Mouse (Mus musculus) spleen, embryonic (tissue): ENCODE results near the gene Tmem245.
"Not testable (repeated sequence)": the region's sequence is repeated elsewhere in the genome, so short reads cannot be mapped to it uniquely, and the experiment has no call there.

ENCODE experiments used
- CTCF ChIA-PET: fragments of 350-600 bp; sonication (Branson Sonifier 250); formaldehyde crosslinking; loops from one replicate; lab custom pipeline; 2022; lab: Charles Lee

The Tmem245 gene

DNA sequence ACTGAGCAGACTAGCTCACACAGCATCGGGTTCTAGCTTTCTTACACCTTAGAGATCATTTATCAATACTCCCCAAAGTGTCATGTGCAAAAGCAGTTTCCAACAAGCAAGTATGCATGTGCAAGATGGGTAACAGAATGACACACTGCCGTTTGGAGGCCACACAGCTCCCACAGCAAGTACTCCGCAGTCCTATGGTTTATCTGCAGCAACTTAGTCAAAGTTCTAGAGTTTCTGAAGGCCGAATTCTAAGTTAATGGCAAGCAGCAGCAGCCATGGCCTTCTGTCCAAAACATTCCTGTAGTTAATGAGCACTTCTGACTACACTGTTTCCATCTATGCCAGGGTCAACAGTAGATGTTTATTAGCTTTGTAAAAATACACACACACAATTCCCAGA, 20.3 kb downstream of the Tmem245 start:
- CTCF ChIA-PET, result no interaction called here

DNA sequence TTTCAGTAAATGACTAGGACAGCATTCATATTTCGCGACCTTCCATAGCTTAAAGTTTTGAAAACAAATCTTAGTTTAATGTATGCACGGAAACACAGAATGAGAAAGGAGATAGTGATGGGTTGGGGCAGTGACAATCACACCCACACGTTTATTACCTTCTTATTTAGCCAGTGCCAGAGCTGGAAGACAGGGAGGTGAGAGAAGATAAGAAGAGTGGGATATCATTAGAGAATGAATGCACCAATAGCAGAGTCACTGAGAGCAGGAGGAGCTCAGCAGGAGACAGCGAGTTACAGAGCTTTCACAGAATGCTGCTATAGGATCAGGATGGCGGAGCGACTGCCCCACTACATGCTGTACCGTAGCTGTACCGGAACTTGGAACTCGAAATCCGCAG, 25.0 kb downstream of the Tmem245 start:
- CTCF ChIA-PET, result no interaction called here

DNA sequence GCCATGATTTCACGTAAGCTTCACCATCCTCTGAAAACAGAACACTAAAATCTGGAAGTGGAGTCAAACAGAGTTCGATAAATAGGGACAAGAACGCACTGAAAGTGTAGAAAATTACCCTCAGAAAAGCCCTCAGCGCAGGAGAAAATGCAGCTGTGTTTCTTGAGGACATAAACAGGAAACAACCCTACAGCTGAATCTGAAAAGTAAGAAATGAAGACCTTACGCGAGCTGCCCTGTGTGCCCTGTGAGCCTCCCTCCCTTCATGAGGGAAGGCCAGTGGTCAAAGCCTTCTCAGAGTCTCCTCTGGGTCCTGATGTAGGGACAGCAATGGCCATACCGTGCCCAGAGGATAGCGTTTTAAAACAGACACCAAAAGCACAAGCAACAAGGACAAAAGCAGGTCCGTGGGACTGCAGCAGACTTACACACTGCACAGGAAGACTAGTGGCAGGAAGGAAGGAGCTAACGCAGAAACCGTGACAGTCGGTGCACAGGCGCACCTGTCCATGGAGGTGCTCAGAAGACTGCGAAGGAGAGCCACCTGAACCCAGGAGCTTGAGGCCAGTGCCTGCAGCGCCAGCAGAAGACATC, 31.4 kb downstream of the Tmem245 start:
- CTCF ChIA-PET, result interaction anchor here (1.2 kb wide), 1 partner anchor 10 kb away, joined by 3 read pairs; no protein-coding TSS in a partner anchor

DNA sequence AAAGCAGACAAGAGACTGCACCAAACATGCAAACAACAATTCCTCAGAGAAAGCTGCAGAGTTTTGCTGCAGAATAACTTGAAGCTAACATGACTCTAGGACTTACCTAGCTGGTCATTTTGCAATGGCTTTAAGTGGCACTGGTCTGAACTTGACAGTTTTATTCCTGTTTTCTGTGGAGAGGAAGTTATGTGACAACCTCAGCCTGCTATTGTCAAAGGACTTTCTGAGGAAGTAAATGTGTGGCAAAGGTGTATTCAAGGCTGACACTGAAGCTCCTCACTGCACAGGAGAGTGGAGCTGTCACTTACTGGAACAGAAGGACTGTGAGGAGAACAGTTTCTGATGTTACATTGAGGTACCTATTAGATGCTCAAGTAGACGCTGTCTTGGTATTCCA, 32.5 kb downstream of the Tmem245 start:
- CTCF ChIA-PET, result no interaction called here

DNA sequence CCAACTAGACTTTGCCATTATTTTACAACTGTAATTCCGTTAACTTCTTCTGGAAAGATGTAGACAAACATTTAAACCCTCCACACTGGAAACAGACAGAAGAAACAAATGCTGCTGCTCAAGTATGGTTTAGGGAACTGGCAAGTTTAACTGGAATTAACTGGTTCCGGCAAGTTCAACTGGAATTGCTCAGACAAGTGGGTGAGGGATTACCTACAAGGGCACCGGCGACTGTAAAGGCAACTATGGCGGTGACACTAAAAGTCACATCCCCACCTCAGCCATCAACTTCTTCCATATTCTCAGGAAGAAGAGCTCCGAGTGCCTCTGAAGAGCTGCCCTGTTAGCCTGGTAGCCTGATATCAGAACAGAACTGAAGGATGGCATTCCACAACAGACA, 32.9 kb downstream of the Tmem245 start:
- CTCF ChIA-PET, result no interaction called here

DNA sequence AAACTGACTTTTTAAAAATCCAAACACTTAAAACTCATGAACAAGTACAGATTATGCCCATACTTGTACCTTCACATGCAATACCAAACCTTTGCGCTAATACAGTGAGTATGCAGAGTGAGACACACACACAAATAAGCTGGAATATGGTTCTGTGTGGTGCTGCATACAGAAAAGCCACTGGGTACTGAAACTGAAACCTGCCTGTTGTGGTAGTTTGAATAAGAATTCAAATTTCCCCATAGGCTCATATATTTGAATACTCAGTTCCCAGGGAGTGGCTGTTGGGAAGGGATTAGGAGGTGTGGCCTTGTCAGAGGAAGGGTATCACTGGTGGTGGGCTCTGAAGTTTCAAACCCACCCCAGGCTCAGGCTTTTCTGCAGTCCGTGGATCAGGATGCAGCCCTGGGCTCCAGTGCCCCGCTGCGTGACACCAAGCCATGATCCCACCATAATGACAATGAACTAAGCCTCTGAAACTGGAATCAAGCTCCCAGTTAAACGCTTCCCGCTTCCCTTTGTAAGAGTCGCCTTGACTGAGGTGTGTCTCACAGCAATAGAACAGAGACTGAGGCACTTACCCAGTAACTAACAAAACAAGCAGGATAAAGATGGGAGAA, 34.7 kb downstream of the Tmem245 start:
- CTCF ChIA-PET, result interaction anchor here (0.8 kb wide), 1 partner anchor 32 kb away, joined by 3 read pairs; no protein-coding TSS in a partner anchor

DNA sequence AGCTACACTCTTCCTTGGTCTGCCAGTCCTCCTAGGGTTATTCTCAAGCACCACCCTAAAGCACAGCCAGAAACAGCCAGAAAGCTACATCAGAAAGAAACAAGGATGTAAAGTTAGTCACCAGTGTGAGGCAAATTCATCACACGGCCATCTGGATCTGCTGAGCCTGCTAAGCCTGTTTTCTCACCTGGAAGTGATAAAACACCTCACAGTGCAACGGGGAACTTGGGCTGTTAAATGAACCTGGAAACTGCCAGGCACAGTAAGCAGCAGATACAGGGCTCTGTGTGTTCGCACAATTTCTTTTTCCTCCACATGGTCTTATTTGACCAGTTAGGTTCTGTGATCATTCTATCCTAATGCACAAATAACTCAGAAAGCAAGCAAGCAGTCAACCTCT, 37.7 kb downstream of the Tmem245 start:
- CTCF ChIA-PET, result interaction anchor here (1.1 kb wide), 1 partner anchor 39 kb away, joined by 3 read pairs; no protein-coding TSS in a partner anchor

DNA sequence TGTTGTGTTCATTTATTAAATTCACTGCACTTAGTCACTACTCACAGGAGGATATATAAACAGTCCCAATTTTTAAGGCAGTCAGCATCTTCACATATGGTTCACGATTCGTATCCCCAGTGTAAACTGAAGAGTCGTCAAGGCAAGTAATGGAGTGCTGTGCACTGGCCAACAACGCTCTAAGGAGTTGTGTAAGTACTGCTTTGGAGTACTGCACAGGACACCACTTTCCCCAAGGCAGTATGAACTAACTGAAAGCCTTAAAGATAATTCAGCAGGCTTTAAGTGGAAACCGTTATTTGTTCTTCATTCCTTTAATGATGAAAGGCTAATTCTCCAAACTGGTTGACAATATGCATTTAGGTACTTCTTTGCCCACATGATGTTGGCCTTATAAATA, 39.6 kb downstream of the Tmem245 start:
- CTCF ChIA-PET, result interaction anchor here (0.6 kb wide), 1 partner anchor 61 kb away, joined by 8 read pairs; no protein-coding TSS in a partner anchor

DNA sequence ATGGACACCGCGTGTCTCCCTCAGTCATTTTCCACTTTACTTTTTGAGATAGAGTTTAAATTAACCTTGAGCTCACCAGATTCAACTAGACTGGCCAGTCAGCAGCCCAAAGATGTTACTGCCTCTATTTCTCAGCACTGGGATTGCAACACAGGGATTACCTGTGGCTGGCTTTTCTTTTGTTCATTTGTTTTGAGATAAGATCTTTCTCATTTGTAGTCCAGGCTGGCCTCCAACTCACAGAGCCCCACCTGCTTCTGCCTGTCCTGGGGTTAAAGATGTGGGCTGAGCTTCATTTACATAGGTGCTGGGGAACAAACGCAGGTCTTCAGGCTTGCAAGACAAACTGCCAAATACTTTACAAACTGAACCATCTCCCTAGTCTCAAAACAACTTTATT, 40.3 kb downstream of the Tmem245 start:
- CTCF ChIA-PET, result interaction anchor here (0.6 kb wide), 1 partner anchor 61 kb away, joined by 8 read pairs; no protein-coding TSS in a partner anchor

DNA sequence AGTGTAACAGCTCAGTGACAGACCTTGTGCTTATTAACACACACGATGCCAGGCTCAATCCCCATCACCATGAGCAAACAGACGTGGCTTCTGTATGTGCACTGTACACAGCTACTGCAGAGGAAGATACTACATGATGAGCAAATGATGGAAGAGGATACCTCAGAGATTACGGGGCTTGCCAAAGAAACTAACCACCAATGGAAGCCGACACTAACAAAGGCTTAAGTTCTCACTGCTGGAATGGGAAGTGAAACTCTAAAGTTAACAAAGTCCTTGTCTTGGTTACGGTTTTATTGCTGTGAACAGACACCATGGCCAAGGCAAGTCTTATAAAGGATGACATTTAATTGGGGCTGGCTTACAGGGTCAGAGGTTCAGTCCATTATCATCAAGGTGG, 41.7 kb downstream of the Tmem245 start:
- CTCF ChIA-PET, result interaction anchor here (0.9 kb wide), 1 partner anchor 10 kb away, joined by 3 read pairs; no protein-coding TSS in a partner anchor

DNA sequence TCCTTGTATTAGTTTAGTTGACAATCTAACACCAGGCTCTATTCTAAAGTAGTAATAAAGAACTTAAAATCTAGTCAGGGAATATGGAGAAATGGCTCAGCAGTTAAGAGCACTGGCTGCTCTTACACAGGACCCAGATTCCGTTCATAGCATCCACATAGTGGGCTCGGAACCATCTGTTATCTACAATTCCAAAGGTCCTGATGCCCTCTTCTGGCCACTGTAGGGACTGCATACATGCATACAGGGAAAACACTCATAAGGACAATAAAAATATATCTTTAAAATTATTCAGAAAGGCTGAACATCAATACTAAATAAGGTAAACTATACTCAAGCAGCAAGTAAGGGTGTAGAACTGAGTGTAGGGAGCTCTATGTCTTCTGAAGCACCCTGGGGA, 45.6 kb downstream of the Tmem245 start:
- CTCF ChIA-PET, result no interaction called here

DNA sequence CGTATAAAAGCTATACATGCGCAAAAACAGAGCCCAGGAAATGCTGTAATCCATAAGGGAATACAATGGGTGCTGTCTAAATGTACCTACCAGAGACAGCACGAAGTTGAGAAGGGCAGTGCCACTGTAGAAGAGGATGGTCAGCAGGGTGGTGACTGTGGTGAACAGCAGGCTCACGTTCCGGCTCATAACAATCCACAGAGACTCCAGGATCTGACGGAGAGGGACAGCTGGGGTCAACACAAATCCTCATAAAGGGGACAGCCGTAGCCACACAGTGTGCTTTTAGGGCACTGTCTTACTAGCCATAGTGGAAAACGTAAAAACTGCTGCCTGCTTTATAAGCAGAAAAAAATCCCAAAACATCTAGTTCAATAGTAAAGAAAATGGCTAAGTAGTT, 48.0 kb downstream of the Tmem245 start:
- CTCF ChIA-PET, result no interaction called here

DNA sequence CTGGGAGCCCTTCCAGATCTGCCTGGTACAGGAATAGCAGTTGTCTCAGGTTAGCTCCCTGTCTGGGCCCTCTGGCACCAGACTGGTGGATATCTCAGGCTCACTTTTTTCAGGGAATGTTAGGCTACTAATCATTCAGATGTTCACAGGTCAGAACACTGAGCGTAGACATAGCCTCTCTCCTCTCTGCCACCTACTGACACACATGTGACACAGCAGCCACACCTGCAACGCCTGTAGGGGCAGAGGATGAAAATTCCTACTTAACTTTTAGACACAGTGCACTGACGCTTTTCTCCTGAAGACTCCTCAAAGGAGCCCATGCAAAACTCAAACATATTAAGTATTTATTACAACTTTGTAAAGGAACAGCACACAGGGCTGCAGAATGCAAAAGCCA, 49.7 kb downstream of the Tmem245 start:
- CTCF ChIA-PET, result no interaction called here

DNA sequence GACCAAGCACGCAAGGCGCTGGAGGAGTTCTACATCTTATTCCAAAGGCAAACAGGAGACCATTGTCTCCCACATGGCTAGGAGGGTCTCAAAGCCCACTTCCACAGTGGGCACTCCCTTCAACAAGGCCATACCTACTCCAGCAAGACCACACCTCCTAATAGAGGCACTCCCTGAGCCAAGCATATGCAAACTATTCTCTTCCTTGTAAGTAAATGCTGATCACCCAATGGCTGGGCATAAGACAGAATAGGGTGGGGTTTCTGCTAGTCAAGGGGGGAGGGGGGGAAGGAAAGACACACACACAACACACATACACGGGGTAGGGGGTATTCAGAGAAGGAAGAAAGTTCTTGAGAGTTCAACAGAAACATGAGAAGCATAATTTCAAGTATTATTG, 53.0 kb downstream of the Tmem245 start:
- CTCF ChIA-PET, result no interaction called here

DNA sequence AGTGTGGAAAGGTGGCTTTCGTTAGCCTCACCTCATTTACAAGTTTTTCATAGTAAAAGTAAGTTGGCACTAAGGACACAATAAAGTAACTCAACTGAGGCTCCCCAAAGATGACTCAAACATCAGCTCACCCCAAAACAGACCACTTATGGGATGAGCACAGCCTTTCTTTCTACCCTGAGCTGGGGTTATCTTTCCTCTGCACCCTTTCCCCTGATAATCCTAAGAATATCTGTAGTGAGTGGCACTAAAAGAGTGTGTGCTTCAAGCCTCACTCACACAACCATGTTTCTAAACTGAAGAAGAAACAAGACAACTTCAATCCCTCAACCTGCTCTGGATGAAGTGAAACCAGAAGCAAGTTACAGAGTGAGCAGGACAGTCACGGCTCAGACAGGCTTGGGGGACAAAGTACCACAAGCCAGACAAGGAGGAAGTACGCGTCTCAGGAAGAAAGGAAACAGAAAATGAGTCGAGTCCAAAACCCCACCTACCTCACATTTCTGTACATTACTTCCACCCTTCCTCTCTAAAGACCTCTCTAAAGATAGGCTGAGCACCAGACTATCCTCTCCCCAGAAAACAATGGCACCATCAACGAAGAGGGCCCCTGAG, 54.6 kb downstream of the Tmem245 start:
- CTCF ChIA-PET, result interaction anchor here (0.8 kb wide), 1 partner anchor 214 kb away, joined by 3 read pairs; no protein-coding TSS in a partner anchor

DNA sequence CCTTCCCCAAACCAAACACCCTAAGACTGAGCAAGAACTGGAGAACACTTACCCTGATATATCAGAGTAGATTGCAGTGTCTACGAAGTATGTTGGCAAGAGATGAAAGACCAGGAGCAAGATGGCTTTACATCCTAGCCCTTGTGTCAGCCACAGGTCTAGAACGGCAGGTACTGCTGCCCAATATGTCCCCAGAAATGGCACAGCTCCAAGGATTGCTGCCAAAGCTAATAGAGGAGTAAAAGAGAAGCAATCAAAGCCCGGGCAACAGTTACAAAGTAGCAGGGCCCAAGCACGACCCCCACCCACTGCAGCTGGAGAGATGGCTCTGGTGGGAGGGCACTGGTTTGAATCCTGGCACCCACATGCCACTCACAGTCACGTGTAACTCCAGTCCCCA, 58.8 kb downstream of the Tmem245 start:
- CTCF ChIA-PET, result interaction anchor here (0.6 kb wide), 1 partner anchor 73 kb away, joined by 3 read pairs; no protein-coding TSS in a partner anchor

DNA sequence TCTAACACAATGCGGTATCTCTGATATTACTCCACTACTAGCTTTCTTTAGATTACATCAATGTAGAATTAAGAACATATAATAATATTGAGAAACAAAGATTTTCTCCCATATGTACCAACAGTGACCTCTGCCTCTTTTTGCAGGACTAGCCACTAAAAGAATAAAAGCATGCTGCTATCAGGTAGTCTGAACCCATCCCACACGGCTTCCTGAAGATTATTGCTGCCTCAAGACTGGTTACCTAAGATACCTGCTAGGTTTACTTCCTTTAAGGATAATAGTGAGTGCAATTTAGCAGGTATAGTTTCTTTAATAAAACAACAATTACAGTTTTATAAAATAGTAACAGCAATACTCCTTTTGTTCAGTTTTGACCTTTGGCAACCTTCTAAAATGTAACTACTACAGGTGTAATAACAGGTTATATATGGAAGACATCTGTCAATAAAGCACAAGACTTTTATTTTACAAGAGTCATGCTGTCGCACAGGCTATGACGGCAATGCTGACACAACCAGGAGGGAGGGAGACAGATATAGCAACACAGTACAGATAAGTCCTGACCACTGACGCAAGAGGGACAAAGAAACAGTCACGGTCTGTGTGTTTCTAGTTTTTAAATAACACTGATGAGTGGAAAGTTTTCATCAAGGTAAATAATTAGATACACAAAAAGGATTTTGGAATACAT, 60.8 kb downstream of the Tmem245 start:
- CTCF ChIA-PET, result no interaction called here

DNA sequence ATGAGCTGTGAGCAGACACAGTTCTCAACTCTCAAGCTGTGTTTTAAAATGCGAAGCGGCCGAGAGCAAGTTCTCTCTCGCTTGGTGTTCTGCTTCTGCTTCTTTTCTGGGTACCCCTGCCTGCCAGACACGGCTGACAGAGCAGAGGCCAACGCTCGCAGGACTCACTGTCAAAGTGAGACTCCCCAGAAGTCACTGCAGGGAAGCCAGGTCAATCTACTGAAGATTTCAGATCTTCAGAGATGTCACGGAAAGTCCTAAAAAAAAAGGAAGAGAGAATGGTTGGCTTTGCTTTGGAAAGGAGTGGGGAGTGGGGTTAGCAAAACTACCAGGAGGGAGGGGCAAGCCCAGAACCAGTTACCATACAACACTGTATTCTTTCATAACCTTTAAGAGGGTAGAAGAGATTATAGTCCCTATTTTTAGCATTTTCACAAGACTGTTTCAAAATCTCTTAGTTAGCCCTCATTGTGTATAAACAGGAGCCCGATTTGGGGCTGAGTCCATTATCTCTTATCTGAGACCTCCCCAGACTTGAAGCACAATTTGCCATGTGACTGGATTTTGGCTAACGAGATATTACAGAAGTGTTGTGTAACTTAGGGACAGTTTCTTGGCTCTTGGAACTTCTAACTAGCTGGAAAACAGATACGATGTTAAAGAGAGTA, 67.1 kb downstream of the Tmem245 start:
- CTCF ChIA-PET, result no interaction called here

DNA sequence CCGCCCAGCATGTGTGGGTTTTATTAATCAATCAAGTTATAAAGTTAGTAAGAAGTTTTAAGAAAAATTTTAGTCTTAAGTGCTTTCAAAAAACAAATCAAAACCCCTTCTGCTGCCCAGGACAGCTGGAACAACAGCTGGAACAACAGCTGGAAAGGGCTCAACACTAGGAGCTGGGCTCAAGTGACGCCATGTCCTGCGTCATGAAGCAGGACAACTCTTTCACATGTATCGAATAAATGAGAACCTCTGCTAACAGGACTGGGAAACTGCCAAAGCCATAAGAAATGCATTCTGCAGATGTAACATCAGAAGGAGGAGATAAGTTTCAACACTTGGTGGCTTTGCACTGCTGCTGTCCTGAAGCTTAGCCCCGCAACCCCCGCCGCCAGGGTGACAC, 68.3 kb downstream of the Tmem245 start:
- CTCF ChIA-PET, result no interaction called here

DNA sequence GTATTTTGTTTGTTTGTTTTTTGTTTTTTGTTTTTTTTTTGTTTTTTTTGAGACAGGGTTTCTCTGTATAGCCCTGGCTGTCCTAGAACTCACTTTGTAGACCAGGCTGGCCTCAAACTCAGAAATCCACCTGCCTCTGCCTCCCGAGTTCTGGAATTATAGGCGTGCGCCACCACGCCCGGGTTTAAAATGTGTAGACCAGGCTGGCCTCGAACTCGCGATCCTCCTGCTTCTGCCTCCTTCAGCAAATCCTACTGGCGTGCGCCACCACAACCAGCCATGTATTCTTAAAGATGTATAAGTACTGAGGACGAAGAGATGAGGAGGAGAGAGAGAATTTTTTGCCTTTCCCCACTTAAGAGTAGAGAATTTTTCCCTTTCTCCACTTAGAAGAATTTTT, 76.7 kb downstream of the Tmem245 start:
- CTCF ChIA-PET, result not testable (repeated sequence)

DNA sequence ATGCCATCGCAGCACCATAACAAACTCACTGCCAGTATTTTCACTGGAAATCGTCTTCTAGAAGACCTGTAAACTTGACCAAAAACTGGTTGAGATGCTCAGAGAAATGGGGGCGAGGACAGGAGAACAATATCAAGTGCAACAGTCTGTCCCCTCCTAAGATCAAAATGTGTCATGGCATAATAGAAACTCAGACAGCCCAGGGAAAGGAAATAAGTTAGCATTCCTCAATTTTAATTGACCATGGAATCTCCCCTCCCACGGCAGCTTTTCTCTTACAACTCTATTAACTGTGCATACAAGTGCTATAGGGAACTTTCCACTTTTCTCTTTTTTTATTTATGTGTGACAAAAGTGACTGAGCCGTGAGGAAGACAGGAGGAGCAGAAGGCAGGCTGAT, 79.5 kb downstream of the Tmem245 start:
- CTCF ChIA-PET, result no interaction called here

DNA sequence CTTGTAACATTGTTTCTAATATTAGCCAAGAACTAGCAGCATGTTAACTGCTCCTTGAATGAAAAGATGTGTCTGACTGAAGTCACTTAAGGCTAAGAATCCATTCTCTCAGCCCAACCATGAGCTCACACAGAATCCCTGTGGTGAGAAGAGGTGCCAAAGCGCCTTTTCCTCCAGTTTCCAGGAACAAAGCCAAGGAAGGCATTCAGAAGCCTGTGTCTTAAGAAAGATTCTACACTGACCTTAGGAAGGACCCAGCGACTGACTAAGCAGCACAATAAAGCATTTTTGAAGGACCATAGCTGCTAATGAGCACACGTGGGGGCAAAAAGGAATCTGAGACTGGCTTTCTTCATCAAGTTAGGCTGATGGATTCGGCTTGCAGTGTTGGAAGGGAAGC, 81.3 kb downstream of the Tmem245 start:
- CTCF ChIA-PET, result no interaction called here
